Mouse (Mus musculus): Measurements from ENCODE around the gene Zfp217. TPM values are rescaled to one million over a fixed set of nuclear protein-coding genes. Genes with fewer than 3 reads are reported as not detected.
"Not testable (repeated sequence)": the region's sequence is repeated elsewhere in the genome, so short reads cannot be mapped to it uniquely, and the experiment has no call there.

Gene Zfp217
- total and polyA plus RNA-seq, 2 experiments from 2014 or later, result 2.1 to 10.1 TPM

DNA sequence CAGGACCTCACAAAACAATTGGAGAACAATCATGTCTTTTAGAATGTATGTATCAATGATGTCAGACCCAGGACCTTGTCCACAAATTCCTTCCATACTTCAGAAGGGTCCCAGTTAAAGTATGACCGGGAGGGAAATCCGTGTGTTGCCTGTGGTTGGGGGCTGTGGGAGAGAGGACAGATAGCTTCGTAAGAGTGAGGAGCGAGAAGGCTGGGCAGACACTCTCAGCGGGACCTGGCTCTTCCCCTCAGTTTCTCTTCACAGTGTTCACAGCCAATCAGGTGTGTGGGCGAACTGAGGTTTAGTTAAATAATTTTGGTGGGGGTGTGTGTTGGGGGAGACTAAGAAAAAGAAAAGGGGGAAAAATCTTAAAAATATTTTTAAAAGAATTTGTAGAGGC is 34.0 kb upstream of the Zfp217 start:
- H3K27ac ChIP-seq (ENCODE audit: low read depth), result no peak overlapping the region
- H3K36me3 ChIP-seq (replicated peaks; ENCODE audit: control insufficient read depth, insufficient read depth, low read length), result no peaks in the 10 kb centered on the region
- no peaks in the 10 kb centered on the region for H3K27me3 ChIP-seq (ENCODE audit: control insufficient read depth, insufficient read depth, low read length)
- peaks cover 19% of the 10 kb centered on the region for H3K4me1 ChIP-seq (ENCODE audit: control insufficient read depth, insufficient read depth)
- TF ChIP-seq EP300 (IDR thresholded peaks at IDR 0.05; ENCODE audit: low read depth) (no peak), CTCF (IDR thresholded peaks at IDR 0.05; ENCODE audit: low read depth) (no peak)
- H3K9ac ChIP-seq (replicated peaks; ENCODE audit: low read depth, low read length), result no peak overlapping the region
- no peak overlapping the region for H3K4me3 ChIP-seq (ENCODE audit: low read depth, low read length)
- no peak overlapping the region for H3K4me2 ChIP-seq (ENCODE audit: low read depth, low read length)
- no peak for ATAC-seq (ENCODE audit: insufficient read depth, low read depth)
- WGBS, result 76% methylated on average over 6 of the region's 6 CpGs
- no peaks in the 10 kb centered on the region for H3K9me3 ChIP-seq (replicated peaks; ENCODE audit: control insufficient read depth, low read length)
- DNase-seq (ENCODE audit: low spot score), result no peak

DNA sequence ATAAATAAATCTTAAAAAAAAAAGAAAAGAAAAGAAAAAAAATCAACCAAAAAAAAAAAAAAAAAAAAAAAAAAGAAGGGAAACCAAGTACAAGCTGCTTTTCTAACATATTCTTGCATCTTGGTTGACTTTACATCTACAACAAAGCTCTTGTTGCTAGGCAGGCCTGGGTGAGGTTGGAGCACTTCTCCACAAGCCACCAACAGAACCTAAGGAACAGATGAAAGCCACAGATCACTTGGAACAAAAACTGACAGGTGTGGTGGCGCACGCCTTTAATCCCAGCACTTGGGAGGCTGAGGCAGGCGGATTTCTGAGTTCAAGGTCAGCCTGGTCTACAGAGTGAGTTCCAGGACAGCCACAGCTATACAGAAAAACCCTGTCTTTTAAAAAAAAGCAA is 32.9 kb upstream of the Zfp217 start:
- DNase-seq (ENCODE audit: low spot score); H3K4me2 ChIP-seq (ENCODE audit: low read depth, low read length); H3K27me3 ChIP-seq (ENCODE audit: control insufficient read depth, insufficient read depth, low read length); H3K4me3 ChIP-seq (ENCODE audit: low read depth, low read length); H3K27ac ChIP-seq (ENCODE audit: low read depth); H3K9ac ChIP-seq (replicated peaks; ENCODE audit: low read depth, low read length); H3K9me3 ChIP-seq (replicated peaks; ENCODE audit: control insufficient read depth, low read length); ATAC-seq (ENCODE audit: insufficient read depth, low read depth); H3K36me3 ChIP-seq (replicated peaks; ENCODE audit: control insufficient read depth, insufficient read depth, low read length): not testable (repeated sequence)
- peaks cover 25% of the 10 kb centered on the region for H3K4me1 ChIP-seq (ENCODE audit: control insufficient read depth, insufficient read depth)
- 100% methylated on average over 3 of the region's 3 CpGs for WGBS

DNA sequence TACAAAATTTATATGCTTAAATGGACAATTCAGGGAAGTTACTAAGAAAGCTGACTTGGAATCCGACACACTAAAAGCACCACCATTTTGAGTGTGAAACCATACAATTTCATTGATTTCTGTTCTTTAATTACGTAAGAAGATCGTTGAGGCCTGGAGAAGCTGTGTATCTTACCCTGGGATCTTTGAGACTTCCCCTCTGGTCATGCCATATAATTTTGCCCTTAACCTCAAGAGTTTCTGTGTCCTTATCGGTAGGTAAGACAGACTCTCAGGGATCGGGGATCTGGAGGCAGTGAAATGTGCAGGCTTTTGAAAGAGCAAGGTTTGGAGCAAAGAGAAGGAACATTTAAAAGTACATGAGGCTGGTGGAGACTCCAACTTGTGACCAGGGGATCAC is 31.4 kb upstream of the Zfp217 start:
- H3K9me3 ChIP-seq (replicated peaks; ENCODE audit: control insufficient read depth, low read length), result no peaks in the 10 kb centered on the region
- 88% methylated on average over 5 of the region's 5 CpGs for WGBS
- H3K4me3 ChIP-seq (ENCODE audit: low read depth, low read length), result no peak overlapping the region
- no peak overlapping the region for H3K4me2 ChIP-seq (ENCODE audit: low read depth, low read length)
- no peak overlapping the region for H3K27ac ChIP-seq (ENCODE audit: low read depth)
- H3K36me3 ChIP-seq (replicated peaks; ENCODE audit: control insufficient read depth, insufficient read depth, low read length), result no peaks in the 10 kb centered on the region
- no peaks in the 10 kb centered on the region for H3K27me3 ChIP-seq (ENCODE audit: control insufficient read depth, insufficient read depth, low read length)
- no peak for TF ChIP-seq CTCF (IDR thresholded peaks at IDR 0.05; ENCODE audit: low read depth)
- TF ChIP-seq EP300 (IDR thresholded peaks at IDR 0.05; ENCODE audit: low read depth), result no peak
- no peak overlapping the region for H3K9ac ChIP-seq (replicated peaks; ENCODE audit: low read depth, low read length)
- ATAC-seq (ENCODE audit: insufficient read depth, low read depth) (no peak), DNase-seq (ENCODE audit: low spot score) (no peak)
- H3K4me1 ChIP-seq (ENCODE audit: control insufficient read depth, insufficient read depth), result peaks cover 30% of the 10 kb centered on the region

DNA sequence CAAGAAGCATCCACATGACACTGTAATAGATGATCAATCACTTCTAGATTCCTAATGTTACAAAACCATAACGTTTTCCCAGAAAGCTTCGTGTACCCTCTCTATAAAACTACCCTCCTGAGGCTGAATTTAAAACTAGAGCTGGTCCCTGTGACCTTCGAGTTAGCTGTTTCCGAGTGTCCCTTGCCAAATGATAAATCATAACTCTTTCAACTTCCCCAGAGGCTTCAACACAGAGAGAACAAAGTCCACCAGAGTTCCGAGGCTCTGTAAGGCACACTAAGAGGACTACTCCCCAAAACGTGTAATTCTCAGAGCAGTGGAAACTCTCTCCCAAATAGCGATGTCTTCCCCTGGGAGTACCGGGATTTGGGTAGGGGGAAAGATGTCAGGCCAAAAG is 29.4 kb upstream of the Zfp217 start:
- Histone ChIP-seq H3K36me3 (replicated peaks; ENCODE audit: control insufficient read depth, insufficient read depth, low read length) (no peaks in the 10 kb centered on the region), H3K9me3 (replicated peaks; ENCODE audit: control insufficient read depth, low read length) (no peaks in the 10 kb centered on the region), H3K9ac (replicated peaks; ENCODE audit: low read depth, low read length) (no peak overlapping the region; the same call in 1 of the 2 replicates), H3K4me3 (ENCODE audit: low read depth, low read length) (no peak overlapping the region), H3K4me1 (ENCODE audit: control insufficient read depth, insufficient read depth) (peaks cover 41% of the 10 kb centered on the region), H3K4me2 (ENCODE audit: low read depth, low read length) (peak overlapping the region; percentile 51), H3K27me3 (ENCODE audit: control insufficient read depth, insufficient read depth, low read length) (no peaks in the 10 kb centered on the region), H3K27ac (ENCODE audit: low read depth) (peak overlapping the region; percentile 48; the same call in 1 of the 2 replicates)
- no peak for TF ChIP-seq EP300 (IDR thresholded peaks at IDR 0.05; ENCODE audit: low read depth)
- TF ChIP-seq CTCF (IDR thresholded peaks at IDR 0.05; ENCODE audit: low read depth), result no peak
- 24% methylated on average over 8 of the region's 8 CpGs for WGBS
- DNase-seq (ENCODE audit: low spot score) (peak; percentile 51), ATAC-seq (ENCODE audit: insufficient read depth, low read depth) (no peak)

DNA sequence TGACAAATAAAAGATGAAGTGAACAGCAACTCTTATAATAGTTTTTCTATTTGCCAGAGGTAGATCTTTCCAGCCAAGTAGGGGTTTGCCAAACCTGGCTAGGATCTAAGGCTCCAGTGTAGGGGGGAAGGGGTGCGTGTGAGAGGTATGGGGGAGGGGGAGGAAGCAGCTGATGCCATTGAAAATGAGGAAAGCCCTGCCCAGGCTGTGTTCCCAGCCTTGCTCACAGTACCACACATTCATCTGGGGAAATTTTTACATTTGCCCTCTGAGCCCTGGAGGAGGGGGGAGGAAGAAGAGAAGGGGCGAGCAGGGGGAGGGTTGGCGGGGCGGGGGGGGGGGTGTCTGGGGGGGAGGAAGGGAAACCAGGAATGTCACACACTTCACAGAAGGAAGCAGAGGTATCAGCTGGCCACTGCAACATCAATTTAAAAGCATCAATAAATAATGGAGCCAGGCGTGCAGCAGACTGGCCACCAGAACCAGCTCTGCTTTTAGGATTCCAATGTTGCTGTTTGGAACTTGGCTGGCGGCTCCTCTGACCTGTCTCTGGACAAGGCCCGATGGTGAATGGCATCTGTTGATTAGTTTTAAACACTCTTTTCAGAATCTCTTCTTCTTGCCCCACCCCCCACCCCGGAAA is 28.5 kb upstream of the Zfp217 start:
- no peak overlapping the region for H3K4me3 ChIP-seq (ENCODE audit: low read depth, low read length)
- H3K27ac ChIP-seq (ENCODE audit: low read depth), result no peak overlapping the region
- no peak for ATAC-seq (ENCODE audit: insufficient read depth, low read depth)

DNA sequence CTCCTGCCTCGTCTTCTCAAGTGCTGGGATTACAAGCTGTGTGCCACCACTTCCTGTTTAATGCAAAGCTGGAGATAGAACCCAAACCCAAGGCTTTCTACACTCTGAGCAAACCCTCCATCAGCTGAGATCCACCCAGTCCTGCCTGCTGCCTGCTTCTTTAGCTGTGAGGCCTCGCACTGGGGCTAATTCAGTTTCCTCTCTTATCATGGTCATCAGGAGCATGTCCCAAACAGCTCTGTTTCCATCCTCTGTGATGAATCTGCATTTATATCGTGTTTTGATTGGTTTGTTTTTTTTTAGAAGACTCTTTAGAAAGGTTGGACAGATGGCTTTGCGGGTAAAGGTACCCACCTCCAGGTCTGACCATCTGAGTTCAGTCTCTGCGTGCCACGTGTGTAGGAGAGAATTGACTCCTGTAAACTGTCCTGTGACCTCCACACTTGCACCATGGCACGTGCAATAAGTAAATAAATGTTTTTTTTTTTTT is 27.8 kb upstream of the Zfp217 start:
- Histone ChIP-seq H3K36me3 (replicated peaks; ENCODE audit: control insufficient read depth, insufficient read depth, low read length) (no peaks in the 10 kb centered on the region), H3K9me3 (replicated peaks; ENCODE audit: control insufficient read depth, low read length) (no peaks in the 10 kb centered on the region), H3K4me2 (ENCODE audit: low read depth, low read length) (no peak overlapping the region), H3K4me1 (ENCODE audit: control insufficient read depth, insufficient read depth) (peaks cover 41% of the 10 kb centered on the region), H3K27me3 (ENCODE audit: control insufficient read depth, insufficient read depth, low read length) (no peaks in the 10 kb centered on the region), H3K9ac (replicated peaks; ENCODE audit: low read depth, low read length) (no peak overlapping the region), H3K4me3 (ENCODE audit: low read depth, low read length) (no peak overlapping the region), H3K27ac (ENCODE audit: low read depth) (peak overlapping the region; percentile 87)
- TF ChIP-seq CTCF (IDR thresholded peaks at IDR 0.05; ENCODE audit: low read depth) (no peak), EP300 (IDR thresholded peaks at IDR 0.05; ENCODE audit: low read depth) (no peak)
- 61% methylated on average over 7 of the region's 7 CpGs for WGBS
- DNase-seq (ENCODE audit: low spot score) (no peak), ATAC-seq (ENCODE audit: insufficient read depth, low read depth) (no peak)

More for the DNA sequence above, 28.5 kb upstream of the Zfp217 start:
- peaks cover 41% of the 10 kb centered on the region for H3K4me1 ChIP-seq (ENCODE audit: control insufficient read depth, insufficient read depth)
- no peak for DNase-seq (ENCODE audit: low spot score)
- no peaks in the 10 kb centered on the region for H3K27me3 ChIP-seq (ENCODE audit: control insufficient read depth, insufficient read depth, low read length)
- no peak overlapping the region for H3K9ac ChIP-seq (replicated peaks; ENCODE audit: low read depth, low read length)
- WGBS, result 47% methylated on average over 7 of the region's 8 CpGs
- TF ChIP-seq CTCF (IDR thresholded peaks at IDR 0.05; ENCODE audit: low read depth) (no peak), EP300 (IDR thresholded peaks at IDR 0.05; ENCODE audit: low read depth) (no peak)
- no peaks in the 10 kb centered on the region for H3K36me3 ChIP-seq (replicated peaks; ENCODE audit: control insufficient read depth, insufficient read depth, low read length)
- H3K4me2 ChIP-seq (ENCODE audit: low read depth, low read length), result no peak overlapping the region
- H3K9me3 ChIP-seq (replicated peaks; ENCODE audit: control insufficient read depth, low read length), result no peaks in the 10 kb centered on the region

Measured in heart, postnatal 0 days (tissue).